Mouse (Mus musculus) lung, adult 2 months (tissue): ENCODE measurements around the gene Nr1d2.
"Not testable (repeated sequence)": the region's sequence is repeated elsewhere in the genome, so short reads cannot be mapped to it uniquely, and the experiment has no call there.

Experiments
- CTCF ChIP-seq: fragments of 200-500 bp; IDR thresholded peaks from 2 replicates; pipeline ENCODE4 v1.5.1; 2011; ENCODE audit warnings: mild to moderate bottlenecking, low read length, control low read depth; ENCODE audit not compliant: insufficient read depth
- POLR2A ChIP-seq: fragments of 200-500 bp; IDR thresholded peaks from 2 replicates; pipeline ENCODE4 v1.6.1; 2011; ENCODE audit warnings: low read depth, mild to moderate bottlenecking, control low read depth, low read length, borderline replicate concordance; ENCODE audit errors: extremely low read depth

- not testable (repeated sequence) for TF ChIP-seq POLR2A, CTCF
Measured at GRCm38 (mm10) chr14:18236496-18237235, 2.3 kb downstream of the Nr1d2 start.
